Mouse (Mus musculus) thymus, adult 2 months (tissue): ENCODE results near the gene Msi2.

Source experiments
- CTCF ChIP-seq: fragments of 200-500 bp; IDR thresholded peaks from 2 replicates; pipeline ENCODE4 v1.5.1; 2012; ENCODE audit warnings: mild to moderate bottlenecking, control low read depth, low read length, moderate library complexity, borderline replicate concordance; ENCODE audit not compliant: control insufficient read depth, poor library complexity, insufficient read depth; ENCODE audit errors: extremely low read depth
- POLR2A ChIP-seq: fragments of 200-500 bp; IDR thresholded peaks from 2 replicates; pipeline ENCODE4 v1.6.1; 2012; ENCODE audit warnings: mild to moderate bottlenecking, low read length, control low read depth, moderate library complexity; ENCODE audit not compliant: control insufficient read depth, poor library complexity, insufficient read depth; ENCODE audit errors: extremely low read depth

GRCm38 (mm10) chr11:88577076-88577475 lies 141.2 kb downstream of the Msi2 start:
- TF ChIP-seq CTCF (no peak), POLR2A (no peak)
